Mouse (Mus musculus) MEL (cell line): ENCODE data around the gene Dock9. TPM values are rescaled to one million over a fixed set of nuclear protein-coding genes. Genes with fewer than 3 reads are reported as not detected.

Experiments
- DNase-seq: peaks from one replicate; pipeline ENCODE4 v3.0.0; 2011; ENCODE audit warnings: low read depth, low spot score
- H3K27ac ChIP-seq: 2 replicates; pipeline ENCODE4 v1.5.1; 2012; ENCODE audit warnings: low read depth, mild to moderate bottlenecking, control low read depth, low read length, moderate library complexity; ENCODE audit not compliant: control insufficient read depth
- H3K27me3 ChIP-seq, 2 experiments: fragments of 150-350 bp in 1 of 2; sonication (generic) in 1 of 2; 2 replicates each; pipeline ENCODE4 v1.6.1; 2012; ENCODE audit warnings: low read length in 2 of 2, mild to moderate bottlenecking in 2 of 2, improper control_type of control experiment in 1 of 2, moderate library complexity in 1 of 2; ENCODE audit not compliant: insufficient read depth in 2 of 2, control insufficient read depth in 1 of 2
- H3K36me3 ChIP-seq, 2 experiments: 2 replicates each; pipeline ENCODE4 v1.6.1; 2012 to 2014; ENCODE audit warnings: low read length in 2 of 2, improper control_type of control experiment in 1 of 2, inconsistent platforms in 1 of 2, mild to moderate bottlenecking in 1 of 2; ENCODE audit not compliant: insufficient read depth in 2 of 2, control insufficient read depth in 1 of 2
- H3K4me1 ChIP-seq, 2 experiments: fragments of 150-350 bp in 1 of 2; sonication (generic) in 1 of 2; 2 replicates each; pipeline ENCODE4 v1.6.1; 2012; ENCODE audit warnings: low read length in 2 of 2, improper control_type of control experiment in 1 of 2, mild to moderate bottlenecking in 1 of 2; ENCODE audit not compliant: insufficient read depth in 2 of 2, control insufficient read depth in 1 of 2
- H3K4me3 ChIP-seq, 2 experiments: fragments of 150-350 bp in 1 of 2; sonication (generic) in 1 of 2; 2 replicates each; pipeline ENCODE4 v1.5.1; 2012; ENCODE audit warnings: low read depth in 2 of 2, low read length in 2 of 2, mild to moderate bottlenecking in 2 of 2, moderate library complexity in 2 of 2, control low read depth in 1 of 2, improper control_type of control experiment in 1 of 2; ENCODE audit not compliant: control insufficient read depth in 1 of 2, insufficient read depth in 1 of 2
- H3K79me2 ChIP-seq: 2 replicates; pipeline ENCODE4 v1.6.1; 2012; ENCODE audit warnings: mild to moderate bottlenecking, low read length, moderate library complexity; ENCODE audit not compliant: control insufficient read depth, poor library complexity, insufficient read depth
- H3K9ac ChIP-seq: 2 replicates; pipeline ENCODE4 v1.6.1; 2012; ENCODE audit warnings: low read depth, mild to moderate bottlenecking, control low read depth, low read length, moderate library complexity; ENCODE audit not compliant: control insufficient read depth, poor library complexity, severe bottlenecking
- H3K9me3 ChIP-seq: fragments of 150-350 bp; sonication (generic); replicated peaks from 2 replicates; pipeline ENCODE4 v1.6.1; 2012; ENCODE audit warnings: mild to moderate bottlenecking, low read length, improper control_type of control experiment, moderate library complexity; ENCODE audit not compliant: insufficient read depth
- CHD1 ChIP-seq: IDR thresholded peaks from 2 replicates; pipeline ENCODE4 v1.6.1; 2012; ENCODE audit warnings: low read depth, mild to moderate bottlenecking, inconsistent platforms, low read length, improper control_type of control experiment
- CHD2 ChIP-seq: IDR thresholded peaks from 2 replicates; pipeline ENCODE4 v1.6.1; 2011; ENCODE audit warnings: low read length, improper control_type of control experiment
- E2F4 ChIP-seq: IDR thresholded peaks from 2 replicates; pipeline ENCODE4 v1.6.1; 2011; ENCODE audit warnings: low read depth, low read length, improper control_type of control experiment, borderline replicate concordance
- ELF1 ChIP-seq: IDR thresholded peaks from 2 replicates; pipeline ENCODE4 v1.6.1; 2014; ENCODE audit warnings: low read depth, mild to moderate bottlenecking, inconsistent platforms, low read length, improper control_type of control experiment, moderate library complexity
- EP300 ChIP-seq, 2 experiments: IDR thresholded peaks; 2 replicates each; pipeline ENCODE4 v1.6.1; 2011; ENCODE audit warnings: improper control_type of control experiment in 2 of 2, low read length in 2 of 2, low read depth in 1 of 2, mild to moderate bottlenecking in 1 of 2
- GABPA ChIP-seq: IDR thresholded peaks from 2 replicates; pipeline ENCODE4 v1.6.1; 2012; ENCODE audit warnings: low read depth, mild to moderate bottlenecking, inconsistent platforms, low read length, improper control_type of control experiment, moderate library complexity
- GATA1 ChIP-seq: IDR thresholded peaks from 2 replicates; pipeline ENCODE4 v1.6.1; 2011; ENCODE audit warnings: low read depth, low read length, improper control_type of control experiment
- HCFC1 ChIP-seq: IDR thresholded peaks from 2 replicates; pipeline ENCODE4 v1.6.1; 2012; ENCODE audit warnings: low read depth, mild to moderate bottlenecking, inconsistent platforms, low read length, improper control_type of control experiment, moderate library complexity
- KAT2A ChIP-seq: conservative IDR thresholded peaks from 2 replicates; pipeline ENCODE4 v1.6.1; 2012; ENCODE audit warnings: low read depth, low read length, improper control_type of control experiment, inconsistent platforms
- MAX ChIP-seq: IDR thresholded peaks from 2 replicates; pipeline ENCODE4 v1.6.1; 2011; ENCODE audit warnings: low read length, improper control_type of control experiment
- MAZ ChIP-seq: IDR thresholded peaks from 2 replicates; pipeline ENCODE4 v1.6.1; 2012; ENCODE audit warnings: low read depth, mild to moderate bottlenecking, inconsistent platforms, low read length, improper control_type of control experiment
- MEF2A ChIP-seq: IDR thresholded peaks from 2 replicates; pipeline ENCODE4 v1.6.1; 2014; ENCODE audit warnings: low read depth, mild to moderate bottlenecking, inconsistent platforms, low read length, improper control_type of control experiment; ENCODE audit not compliant: poor library complexity, insufficient replicate concordance, severe bottlenecking; ENCODE audit errors: extremely low read depth
- MYB ChIP-seq: IDR thresholded peaks from 2 replicates; pipeline ENCODE4 v1.6.1; 2011; ENCODE audit warnings: mild to moderate bottlenecking, low read depth, low read length, improper control_type of control experiment
- RAD21 ChIP-seq: IDR thresholded peaks from 2 replicates; pipeline ENCODE4 v1.6.1; 2011; ENCODE audit warnings: mild to moderate bottlenecking, low read depth, low read length, improper control_type of control experiment
- SMC3 ChIP-seq: IDR thresholded peaks from 2 replicates; pipeline ENCODE4 v1.6.1; 2011; ENCODE audit warnings: low read depth, low read length, improper control_type of control experiment
- TAL1 ChIP-seq: IDR thresholded peaks from 2 replicates; pipeline ENCODE4 v1.6.1; 2012; ENCODE audit warnings: mild to moderate bottlenecking, inconsistent platforms, low read length, moderate library complexity, mixed read lengths
- TBP ChIP-seq: IDR thresholded peaks from 2 replicates; pipeline ENCODE4 v1.8.0; 2011; ENCODE audit warnings: low read depth, low read length, improper control_type of control experiment
- UBTF ChIP-seq: IDR thresholded peaks from 2 replicates; pipeline ENCODE4 v1.6.1; 2012; ENCODE audit warnings: low read depth, mild to moderate bottlenecking, inconsistent platforms, low read length, improper control_type of control experiment, moderate library complexity, borderline replicate concordance; ENCODE audit not compliant: insufficient read depth
- ZMIZ1 ChIP-seq: IDR thresholded peaks from 2 replicates; pipeline ENCODE4 v1.6.1; 2012; ENCODE audit warnings: low read depth, mild to moderate bottlenecking, inconsistent platforms, low read length, improper control_type of control experiment, moderate library complexity
- ZNF384 ChIP-seq: IDR thresholded peaks from 2 replicates; pipeline ENCODE4 v1.6.1; 2012; ENCODE audit warnings: low read depth, mild to moderate bottlenecking, inconsistent platforms, low read length, improper control_type of control experiment
- polyA plus RNA-seq, 2 experiments: library from polyadenylated mRNA; stranded (reverse) in 1 of 2; unstranded in 1 of 2; fragments of >175 nt in 1 of 2; fragments of >200 nt in 1 of 2; gene quantifications; 2 replicates each; pipeline versions ENCODE4 v1.2.1 to v1.2.4; 2012; ENCODE audit warnings: low replicate concordance in 2 of 2, low read depth in 1 of 2; ENCODE audit not compliant: insufficient read length in 2 of 2, insufficient read depth in 1 of 2, missing spikeins in 1 of 2
- total RNA-seq: library from RNA; depleted of rRNA; stranded (reverse); fragments of 300-350 nt; gene quantifications from 2 replicates; pipeline ENCODE4 v1.2.3, GENCODE M21; 2012

The Dock9 gene
- total and polyA plus RNA-seq, 3 experiments: 6.3 to 9.4 TPM; not detected in 1

DNA sequence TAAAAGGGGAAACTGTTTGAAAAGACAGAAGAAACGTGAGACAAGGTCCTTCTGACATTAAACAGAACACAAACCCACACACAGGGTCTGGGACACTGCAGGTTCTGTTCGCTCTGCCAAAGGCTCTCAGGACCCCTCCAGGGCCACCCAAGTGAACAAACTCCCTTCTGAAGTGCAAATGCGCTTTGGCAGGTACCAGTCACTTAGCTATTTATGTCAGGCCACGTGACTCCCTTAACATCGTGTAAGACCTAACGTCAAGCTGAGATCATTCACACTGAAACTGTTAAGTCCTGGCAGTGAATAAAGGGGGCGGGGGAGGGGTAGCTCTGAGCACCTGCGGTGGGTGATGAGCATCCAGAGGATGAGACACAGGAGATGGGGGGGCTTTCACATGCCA lies 74.9 kb downstream of the Dock9 start:
- Histone ChIP-seq H3K27ac (no peak overlapping the region), H3K36me3 (no peaks in the 10 kb centered on the region; a peak in 1 of 4 replicates), H3K9ac (no peak overlapping the region), H3K4me1 (peaks cover 0 to 4% of the 10 kb centered on the region in 2 experiments; a peak in 2 of 4 replicates), H3K9me3 (no peaks in the 10 kb centered on the region), H3K79me2 (no peaks in the 10 kb centered on the region), H3K4me3 (no peak overlapping the region), H3K27me3 (no peaks in the 10 kb centered on the region)
- DNase-seq: no peak
- TF ChIP-seq CHD1 (no peak), ELF1 (no peak), MEF2A (no peak), HCFC1 (no peak), SMC3 (no peak)

GRCm38 (mm10) chr14:121721431-121721830 lies 76.2 kb downstream of the Dock9 start:
- H3K36me3 ChIP-seq: no peaks in the 10 kb centered on the region
- no peaks in the 10 kb centered on the region for H3K27me3 ChIP-seq
- H3K4me1 ChIP-seq: peaks cover 0 to 4% of the 10 kb centered on the region in 2 experiments; a peak in 1 of 4 replicates
- no peak for TF ChIP-seq GABPA
- TF ChIP-seq TAL1: no peak
- no peak for TF ChIP-seq E2F4
- no peak for TF ChIP-seq MAZ
- no peak for TF ChIP-seq ZNF384
- TF ChIP-seq, all 39 proteins: peak for 0
- Histone ChIP-seq H3K9ac (no peak overlapping the region), H3K9me3 (no peaks in the 10 kb centered on the region), H3K4me3 (no peak overlapping the region), H3K79me2 (no peaks in the 10 kb centered on the region), H3K27ac (no peak overlapping the region)
- DNase-seq: no peak

- no peak overlapping the region for H3K9ac ChIP-seq
- H3K9me3 ChIP-seq: no peaks in the 10 kb centered on the region
- H3K36me3 ChIP-seq: peaks cover 0 to 3% of the 10 kb centered on the region in 2 experiments; a peak in 2 of 4 replicates
- no peak overlapping the region for H3K4me3 ChIP-seq
- no peak overlapping the region for H3K27ac ChIP-seq
- peaks cover 0 to 7% of the 10 kb centered on the region in 2 experiments; a peak in 2 of 4 replicates for H3K4me1 ChIP-seq
- no peaks in the 10 kb centered on the region for H3K79me2 ChIP-seq
- no peak for DNase-seq
- TF ChIP-seq TBP (no peak), GATA1 (no peak), CHD2 (no peak), ELF1 (no peak), E2F4 (no peak), EP300 (IDR thresholded peaks at IDR 0.05; ENCODE audit: low read depth in 1 of 2, low read length in 2 of 2) (no peak), RAD21 (no peak), ZNF384 (no peak), SMC3 (no peak), GABPA (no peak), MYB (no peak), KAT2A (no peak), HCFC1 (no peak), UBTF (no peak), MAX (no peak), ZMIZ1 (no peak)
- no peaks in the 10 kb centered on the region for H3K27me3 ChIP-seq
Observed at GRCm38 (mm10) chr14:121719638-121720601, 77.7 kb downstream of the Dock9 start.
